Mouse (Mus musculus): Measurements from ENCODE around the gene Polg.

- TF ChIP-seq CTCF (IDR thresholded peaks at IDR 0.05; ENCODE audit: extremely low read depth, insufficient read depth, insufficient read length, insufficient replicate concordance) (no peak), POLR2A (IDR thresholded peaks at IDR 0.05; ENCODE audit: low read depth, low read length) (no peak)
Measured at GRCm38 (mm10) chr7:79514361-79514881, 48.3 kb upstream of the Polg start.

Measured in spleen, adult 2 months (tissue).